Mouse (Mus musculus): ENCODE measurements around the gene Mbnl2.

DNA sequence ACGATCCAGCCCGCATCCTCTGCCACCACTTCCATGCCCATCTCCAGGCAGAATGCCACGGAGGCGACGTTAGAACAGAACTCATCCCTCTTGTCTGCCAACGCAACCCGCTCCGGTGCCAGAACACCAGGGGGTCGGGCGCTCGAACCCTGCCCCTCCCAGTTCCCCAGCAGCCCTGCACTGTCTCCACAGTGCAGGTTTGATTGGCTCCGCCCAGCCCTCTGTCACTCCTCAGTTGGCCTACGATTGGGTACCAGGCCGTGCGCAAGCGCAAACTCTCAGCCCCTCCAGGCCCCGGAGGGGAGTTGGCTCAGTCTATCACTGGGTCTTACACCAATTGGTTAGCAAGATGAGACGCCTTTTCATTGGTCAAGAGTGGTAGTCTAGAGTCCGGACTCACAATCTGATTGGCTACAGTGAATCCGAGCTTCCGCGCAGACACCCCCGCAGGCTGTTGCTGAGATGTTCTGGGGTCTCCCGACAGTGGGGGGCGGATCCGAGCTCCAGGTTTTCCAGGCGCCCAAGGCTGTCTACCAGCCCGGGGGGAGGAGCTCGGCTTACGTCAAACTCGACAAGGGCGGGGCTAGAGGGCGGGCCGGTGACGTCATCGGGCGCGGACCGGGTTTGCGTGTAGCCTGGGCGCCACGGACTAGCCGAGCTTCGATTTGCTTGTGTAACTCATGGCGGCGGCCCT, 202.0 kb downstream of the Mbnl2 start:
- TF ChIP-seq HCFC1 (IDR thresholded peaks at IDR 0.05; ENCODE audit: borderline replicate concordance, insufficient read depth, low read length) (no peak), MAFK (IDR thresholded peaks at IDR 0.05; ENCODE audit: insufficient read depth, low read depth, low read length) (no peak), CHD2 (IDR thresholded peaks at IDR 0.05; ENCODE audit: low read depth, low read length) (peak; percentile 85)
